22 mouse cellular contexts compared by ENCODE assay signal in genomic region chr4:143140940-143141339, GRCm38 (mm10).
"Had no signal": no experiment of that assay in that cellular context is flagged by ENCODE, and none has a peak within 500 bp of the region (broad histone marks: within the 10 kb centered on the region; RNA-seq: fewer than 3 reads in every experiment).

No protein-coding gene starts in this region.

- H3K9ac ChIP-seq: liver, postnatal 0 days; lung, embryonic 15.5 days; midbrain, embryonic 12.5 days; neural tube, embryonic 13.5 days; neural tube, embryonic 15.5 days had no signal

- DNase-seq: liver, postnatal 0 days; lung, adult 2 months; lung, postnatal 14 days; lung, postnatal 36 days; midbrain, embryonic 14.5 days; retina, postnatal 1 day; right cerebral cortex, adult 18-20 months; right cerebral cortex, postnatal 25 days; right cerebral cortex, postnatal 4 days; spleen, adult 18-20 months; thymus, adult 2 months; thymus, postnatal 25 days; thymus, postnatal 4 days had no signal

- H3K4me3 ChIP-seq: lung, embryonic 15.5 days; megakaryocyte, embryonic 14.5 days; midbrain, embryonic 12.5 days; myocyte; neural tube, embryonic 13.5 days; neural tube, embryonic 15.5 days had no signal

- H3K27me3 ChIP-seq: lung, embryonic 15.5 days; megakaryocyte, embryonic 14.5 days; midbrain, embryonic 12.5 days; neural tube, embryonic 13.5 days; neural tube, embryonic 15.5 days had no signal

- H3K4me2 ChIP-seq: lung, embryonic 15.5 days; midbrain, embryonic 12.5 days; neural tube, embryonic 13.5 days; neural tube, embryonic 15.5 days had no signal

- ATAC-seq: lung, postnatal 0 days; midbrain, embryonic 16.5 days had no signal

- H3K27ac ChIP-seq: lung, embryonic 15.5 days; macrophage; midbrain, embryonic 12.5 days; neural tube, embryonic 13.5 days; neural tube, embryonic 15.5 days had no signal

- H3K9me3 ChIP-seq: lung, embryonic 15.5 days; megakaryocyte, embryonic 14.5 days; midbrain, embryonic 12.5 days; neural tube, embryonic 13.5 days; neural tube, embryonic 15.5 days had no signal
